Mouse (Mus musculus) ES-Bruce4 (cell line): ENCODE measurements at regions not wholly inside any gene's neighbourhood (a gene's known extent, or its start where the extent isn't known, plus 50 kb on each side); places are given as distances from the start of the nearest gene placed in this dataset.
A peak's percentile ranks its signal among the peaks of the same experiment; 100 is the strongest.

Source experiments
- H3K27ac ChIP-seq: 2 replicates; pipeline ENCODE4 v1.5.1; 2012; ENCODE audit warnings: low read length, inconsistent platforms; ENCODE audit not compliant: insufficient read depth
- H3K27me3 ChIP-seq: 2 replicates; pipeline ENCODE4 v1.6.1; 2012; ENCODE audit warnings: mild to moderate bottlenecking, low read length, inconsistent platforms; ENCODE audit not compliant: control insufficient read depth, poor library complexity, insufficient read depth, severe bottlenecking
- H3K36me3 ChIP-seq: 2 replicates; pipeline ENCODE4 v1.6.1; 2012; ENCODE audit warnings: inconsistent platforms, mild to moderate bottlenecking, low read length, moderate library complexity; ENCODE audit not compliant: control insufficient read depth, poor library complexity, insufficient read depth, severe bottlenecking
- H3K4me1 ChIP-seq: one replicate; pipeline ENCODE4 v1.8.1; 2011; ENCODE audit warnings: low read length; ENCODE audit not compliant: control insufficient read depth, insufficient read depth
- H3K4me3 ChIP-seq: 2 replicates; pipeline ENCODE4 v1.5.1; 2011; ENCODE audit warnings: low read depth, mild to moderate bottlenecking, low read length
- H3K9ac ChIP-seq: 2 replicates; pipeline ENCODE4 v1.6.1; 2012; ENCODE audit warnings: low read depth, mild to moderate bottlenecking, inconsistent platforms; ENCODE audit not compliant: poor library complexity, severe bottlenecking
- H3K9me3 ChIP-seq: replicated peaks from 2 replicates; pipeline ENCODE4 v1.6.1; 2012; ENCODE audit warnings: mild to moderate bottlenecking, low read length, inconsistent platforms; ENCODE audit not compliant: control insufficient read depth, poor library complexity, insufficient read depth, severe bottlenecking
- CTCF ChIP-seq: IDR thresholded peaks from one replicate; pipeline ENCODE4 v1.8.1; 2011; ENCODE audit warnings: low read depth, low read length
- EP300 ChIP-seq: IDR thresholded peaks from 2 replicates; pipeline ENCODE4 v1.6.1; 2011; ENCODE audit warnings: low read depth, low read length; ENCODE audit not compliant: insufficient read depth
- POLR2A ChIP-seq: IDR thresholded peaks from one replicate; pipeline ENCODE4 v1.8.1; 2011; ENCODE audit warnings: low read length; ENCODE audit not compliant: insufficient read depth

DNA sequence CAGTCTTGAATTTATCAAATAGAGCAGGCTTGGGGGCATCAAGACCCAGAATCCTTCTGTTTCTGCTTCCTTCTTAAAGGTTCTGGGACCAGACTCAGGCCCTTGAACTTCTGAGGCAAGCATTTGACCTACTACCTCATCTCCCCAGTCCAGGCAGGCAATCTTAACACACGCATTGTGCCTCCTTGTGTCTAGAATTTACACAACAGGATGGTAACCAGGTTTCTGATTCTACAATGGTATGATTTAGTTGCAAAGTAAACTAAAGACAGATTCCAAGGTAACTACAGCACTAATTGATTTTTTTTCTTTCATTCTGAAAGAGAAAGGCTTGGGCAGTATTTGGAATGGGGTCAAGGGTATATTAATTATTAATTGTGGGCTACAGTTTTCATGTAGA lies 115.7 kb upstream of the Tgfbr2 start:
- Histone ChIP-seq H3K27ac (no peak overlapping the region), H3K4me1 (no peaks in the 10 kb centered on the region), H3K4me3 (no peak overlapping the region), H3K27me3 (no peaks in the 10 kb centered on the region), H3K9me3 (no peaks in the 10 kb centered on the region), H3K9ac (no peak overlapping the region), H3K36me3 (no peaks in the 10 kb centered on the region)
- TF ChIP-seq EP300 = no peak
- no peak for TF ChIP-seq CTCF
- TF ChIP-seq POLR2A = no peak

DNA sequence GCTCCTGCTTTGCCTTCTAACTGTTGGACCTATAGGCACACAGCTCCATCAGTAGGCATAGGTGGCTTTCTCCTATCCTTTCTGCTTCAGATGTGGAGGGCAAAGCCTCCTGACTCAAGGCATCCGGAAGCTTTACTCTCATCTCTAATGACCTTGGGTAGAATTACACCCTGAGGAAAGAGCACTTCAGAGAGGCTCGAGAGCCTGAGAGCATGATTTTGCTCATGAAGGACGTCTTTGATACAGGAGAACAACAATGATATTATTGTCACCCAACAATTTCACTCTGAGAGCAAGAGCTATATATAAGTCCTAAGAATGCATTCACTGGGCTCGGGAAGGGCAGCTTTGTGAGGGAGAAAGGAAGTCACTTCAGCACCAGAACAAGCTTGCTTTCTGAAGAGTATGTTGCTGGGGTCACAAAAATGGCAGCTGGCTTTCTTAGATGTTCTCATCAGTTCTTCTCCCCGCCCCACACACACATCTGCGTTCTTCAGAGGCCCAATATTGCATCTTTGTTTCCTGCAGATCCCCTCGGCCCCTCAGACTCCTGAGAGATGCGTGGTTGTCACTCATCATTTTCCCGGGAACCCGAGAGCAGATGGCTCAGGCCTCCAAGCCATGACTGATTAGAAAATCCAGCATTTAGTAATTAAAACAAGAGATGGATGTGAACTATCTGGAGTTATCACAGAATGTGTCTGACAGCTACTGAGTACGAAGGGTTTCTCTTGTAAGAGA lies 110.7 kb upstream of the Tgfbr2 start:
- TF ChIP-seq POLR2A (no peak), EP300 (no peak), CTCF (no peak)
- Histone ChIP-seq H3K27me3 (no peaks in the 10 kb centered on the region), H3K9ac (no peak overlapping the region), H3K4me3 (no peak overlapping the region), H3K36me3 (no peaks in the 10 kb centered on the region), H3K4me1 (no peaks in the 10 kb centered on the region), H3K9me3 (peaks cover 11% of the 10 kb centered on the region), H3K27ac (no peak overlapping the region)

DNA sequence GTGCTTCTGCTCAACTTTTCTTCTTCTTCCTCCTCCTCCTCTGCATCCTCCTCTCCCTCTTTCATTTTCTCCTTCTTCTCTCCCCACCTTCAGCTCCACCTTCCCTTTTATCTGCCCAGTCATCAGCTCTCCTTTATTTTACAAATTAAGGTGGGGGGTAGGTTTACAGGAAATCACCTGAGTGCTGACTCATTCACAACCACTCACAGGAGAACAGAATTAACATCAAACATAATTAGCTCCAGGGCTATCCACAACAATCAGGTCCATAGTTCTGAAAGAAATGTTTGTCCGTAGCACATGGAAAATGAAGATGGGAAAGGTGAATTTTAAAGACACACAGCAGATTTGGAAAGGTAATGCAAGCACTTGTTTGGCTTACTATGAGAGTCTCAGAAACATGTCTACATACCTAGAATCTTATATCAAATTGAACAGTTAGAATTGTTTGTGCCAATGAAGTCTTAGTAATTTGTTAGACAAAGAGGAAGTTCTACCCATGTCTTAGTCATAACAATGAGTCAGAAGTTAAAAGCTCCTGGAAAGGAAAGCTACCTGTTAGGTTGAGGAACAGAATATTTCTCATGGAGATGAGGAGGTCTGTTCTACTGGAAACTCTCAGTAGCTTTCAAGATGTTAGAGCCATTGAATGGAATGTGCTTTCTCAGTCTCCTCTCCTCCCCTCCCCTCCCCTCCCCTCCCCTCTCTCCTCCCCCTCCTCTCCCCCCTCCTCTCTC lies 108.8 kb upstream of the Tgfbr2 start:
- H3K9me3 ChIP-seq = peaks cover 11% of the 10 kb centered on the region
- no peaks in the 10 kb centered on the region for H3K36me3 ChIP-seq
- peak overlapping the region; percentile 75 for H3K27ac ChIP-seq
- H3K4me1 ChIP-seq = no peaks in the 10 kb centered on the region
- H3K4me3 ChIP-seq = no peak overlapping the region
- no peaks in the 10 kb centered on the region for H3K27me3 ChIP-seq
- H3K9ac ChIP-seq = no peak overlapping the region
- TF ChIP-seq CTCF = no peak
- TF ChIP-seq EP300 = no peak

DNA sequence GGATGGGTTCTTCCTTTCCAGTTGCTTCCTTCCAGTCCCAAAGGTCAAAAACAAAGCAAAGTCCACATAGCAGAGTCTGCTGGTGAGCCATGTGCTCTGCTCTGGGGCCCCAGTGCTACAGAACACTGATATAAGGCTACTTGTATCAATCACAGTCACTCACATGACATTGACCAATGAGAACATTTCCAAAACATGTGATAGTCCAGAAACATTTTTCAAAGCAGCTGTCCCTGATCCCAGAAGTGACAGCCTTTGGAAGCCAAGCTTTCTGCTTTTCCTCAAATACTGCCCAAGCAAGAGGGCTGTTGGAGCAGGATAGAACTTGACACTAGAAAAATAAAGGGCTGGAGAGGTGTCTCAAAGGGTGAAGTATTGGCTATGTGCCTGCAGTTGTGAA lies 106.5 kb upstream of the Tgfbr2 start:
- Histone ChIP-seq H3K9ac (no peak overlapping the region), H3K27me3 (no peaks in the 10 kb centered on the region; the same call in 1 of the 2 replicates), H3K36me3 (no peaks in the 10 kb centered on the region), H3K27ac (no peak overlapping the region), H3K4me3 (no peak overlapping the region), H3K4me1 (no peaks in the 10 kb centered on the region), H3K9me3 (peaks cover 11% of the 10 kb centered on the region)
- TF ChIP-seq EP300 (no peak), CTCF (no peak), POLR2A (no peak)

DNA sequence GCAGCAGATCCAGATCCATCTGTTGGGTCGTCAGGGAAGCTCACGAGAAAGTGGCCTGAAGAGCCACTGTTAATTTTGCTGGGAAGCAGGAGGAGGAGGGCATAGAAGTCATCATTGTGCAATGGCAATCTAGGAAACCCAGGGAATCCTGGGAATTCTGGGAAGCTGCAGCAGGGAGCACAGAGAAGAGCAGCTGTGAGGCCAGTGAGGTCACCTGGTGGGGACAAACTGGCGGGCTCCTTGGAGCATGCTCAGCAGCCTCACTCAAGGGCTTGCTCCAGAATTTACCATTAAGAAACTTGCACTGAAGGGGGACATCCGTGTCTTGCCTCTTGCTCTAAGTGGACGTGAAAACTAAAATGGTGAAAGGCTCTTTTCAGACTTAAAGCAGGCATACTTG lies 105.0 kb upstream of the Tgfbr2 start:
- no peak overlapping the region for H3K27ac ChIP-seq
- no peak overlapping the region for H3K9ac ChIP-seq
- no peaks in the 10 kb centered on the region for H3K4me1 ChIP-seq
- H3K27me3 ChIP-seq = no peaks in the 10 kb centered on the region; the same call in 1 of the 2 replicates
- H3K4me3 ChIP-seq = no peak overlapping the region
- no peaks in the 10 kb centered on the region for H3K36me3 ChIP-seq
- TF ChIP-seq POLR2A = no peak
- TF ChIP-seq EP300 = no peak
- TF ChIP-seq CTCF = no peak
- peaks cover 11% of the 10 kb centered on the region for H3K9me3 ChIP-seq

DNA sequence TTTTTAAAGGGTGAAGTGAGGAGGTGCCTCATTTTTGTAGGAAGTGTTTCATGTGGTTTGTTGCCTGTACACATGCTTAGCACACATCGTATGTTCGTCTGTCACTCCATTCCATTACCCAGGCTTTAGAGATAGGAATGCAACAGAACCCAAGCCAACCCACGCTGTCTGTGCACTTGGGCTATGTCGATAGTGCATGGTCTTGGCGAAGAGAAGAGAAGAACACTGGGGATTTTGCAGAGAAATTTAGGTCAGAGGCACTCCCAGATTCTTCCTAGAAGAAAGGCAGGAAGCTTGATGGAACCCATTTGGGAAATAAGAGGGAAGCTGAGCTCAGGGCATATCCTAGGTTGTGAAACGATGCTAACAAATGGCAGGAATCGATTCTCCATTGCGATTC lies 103.7 kb upstream of the Tgfbr2 start:
- H3K4me1 ChIP-seq = no peaks in the 10 kb centered on the region
- peaks cover 11% of the 10 kb centered on the region for H3K9me3 ChIP-seq
- no peak for TF ChIP-seq POLR2A
- TF ChIP-seq CTCF = no peak
- TF ChIP-seq EP300 = no peak

More for the DNA sequence above, 103.7 kb upstream of the Tgfbr2 start:
- Histone ChIP-seq H3K9ac (no peak overlapping the region), H3K27me3 (no peaks in the 10 kb centered on the region; the same call in 1 of the 2 replicates), H3K27ac (no peak overlapping the region), H3K4me3 (no peak overlapping the region), H3K36me3 (no peaks in the 10 kb centered on the region)
